Mouse (Mus musculus) kidney, embryonic 15.5 days (tissue): ENCODE measurements around the gene Sept5. TPM values are rescaled to one million over a fixed set of nuclear protein-coding genes. Genes with fewer than 3 reads are reported as not detected.

Experiments
- ATAC-seq: fragments of 200-750 bp; cut with Nextera tagmentation; replicated peaks from 2 replicates; pipeline ENCODE4 v1.8.0; 2017; ENCODE audit warnings: moderate TSS enrichment; ENCODE audit not compliant: low FRiP score
- H3K27ac ChIP-seq: fragments of 300-500 bp; sonication (generic); 2 replicates; pipeline ENCODE4 v1.5.1; 2015; ENCODE audit warnings: mild to moderate bottlenecking, inconsistent platforms
- H3K27me3 ChIP-seq: fragments of 300-500 bp; sonication (generic); 2 replicates; pipeline ENCODE4 v1.6.1; 2015; ENCODE audit warnings: inconsistent platforms
- H3K36me3 ChIP-seq: fragments of 300-500 bp; sonication (generic); 2 replicates; pipeline ENCODE4 v1.6.1; 2015; ENCODE audit warnings: inconsistent platforms
- H3K4me1 ChIP-seq: fragments of 300-500 bp; sonication (generic); 2 replicates; pipeline ENCODE4 v1.6.1; 2015; ENCODE audit warnings: inconsistent platforms
- H3K4me2 ChIP-seq: fragments of 300-500 bp; sonication (generic); 2 replicates; pipeline ENCODE4 v1.6.1; 2015; ENCODE audit warnings: moderate library complexity, mild to moderate bottlenecking, inconsistent platforms
- H3K4me3 ChIP-seq: fragments of 300-500 bp; sonication (generic); replicated peaks from 2 replicates; pipeline ENCODE4 v1.5.1; 2015; ENCODE audit warnings: mild to moderate bottlenecking, inconsistent platforms
- H3K9ac ChIP-seq: fragments of 300-500 bp; sonication (generic); 2 replicates; pipeline ENCODE4 v1.6.1; 2015; ENCODE audit warnings: mild to moderate bottlenecking, inconsistent platforms
- H3K9me3 ChIP-seq: fragments of 300-500 bp; sonication (generic); replicated peaks from 2 replicates; pipeline ENCODE4 v1.6.1; 2016; ENCODE audit warnings: inconsistent platforms
- WGBS: fragments of 180-500 bp; shearing (Covaris S2); methylation state at CpG from one replicate; pipeline ENCODE4 v1.1.7; 2015; ENCODE audit warnings: mixed read lengths; 5-methylcytosine and 5-hydroxymethylcytosine counted together
- polyA plus RNA-seq: library from polyadenylated mRNA; unstranded; fragments of >200 nt; fragmentation: Nextera tagmentation; extraction: Ambion mirVana; gene quantifications from 2 replicates; pipeline ENCODE4 v1.2.1, GENCODE M21; 2015

Sept5 gene
- polyA plus RNA-seq, 1 experiment from 2014 or later: 17.1 TPM

DNA sequence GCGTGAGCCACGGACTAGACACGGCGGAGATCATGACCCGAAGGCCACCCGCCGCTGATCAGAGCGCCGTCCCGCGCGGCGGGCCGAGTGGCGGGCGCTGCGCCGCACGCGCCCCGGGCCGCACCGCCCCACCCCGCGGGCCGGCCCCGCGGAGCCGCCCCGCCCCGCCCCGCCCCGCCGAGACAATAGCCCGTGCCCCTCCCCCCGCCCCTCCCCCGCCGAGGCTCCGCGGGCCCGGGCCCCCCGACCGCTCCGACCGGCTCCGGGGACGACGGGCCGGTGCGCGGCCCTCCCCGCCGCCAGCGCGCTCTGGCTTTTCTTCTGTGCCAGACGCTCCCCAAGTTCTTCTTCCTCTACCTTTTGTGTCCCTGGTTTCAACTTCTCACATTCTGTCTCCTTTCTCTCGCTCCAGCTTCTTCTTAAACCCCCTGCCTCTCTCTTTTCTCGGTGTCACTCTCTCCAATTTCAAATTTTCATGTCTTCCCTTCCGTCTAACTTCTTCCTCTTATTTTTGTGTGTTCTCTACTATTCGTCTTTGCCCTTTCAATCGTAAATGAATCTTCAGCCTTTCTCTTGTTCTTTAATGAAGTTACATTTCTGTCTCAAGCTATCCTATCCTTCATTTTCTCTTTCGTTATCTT is 42.7 kb downstream of the Sept5 start:
- Histone ChIP-seq H3K27me3 (peaks cover 100% of the 10 kb centered on the region), H3K4me1 (peaks cover 59% of the 10 kb centered on the region), H3K9ac (no peak overlapping the region), H3K36me3 (no peaks in the 10 kb centered on the region), H3K9me3 (no peaks in the 10 kb centered on the region), H3K4me2 (peak overlapping the region; percentile 77), H3K4me3 (peak overlapping the region; percentile 45), H3K27ac (no peak overlapping the region)
- ATAC-seq: no peak
- WGBS: 3% methylated on average over 17 of the region's 62 CpGs

DNA sequence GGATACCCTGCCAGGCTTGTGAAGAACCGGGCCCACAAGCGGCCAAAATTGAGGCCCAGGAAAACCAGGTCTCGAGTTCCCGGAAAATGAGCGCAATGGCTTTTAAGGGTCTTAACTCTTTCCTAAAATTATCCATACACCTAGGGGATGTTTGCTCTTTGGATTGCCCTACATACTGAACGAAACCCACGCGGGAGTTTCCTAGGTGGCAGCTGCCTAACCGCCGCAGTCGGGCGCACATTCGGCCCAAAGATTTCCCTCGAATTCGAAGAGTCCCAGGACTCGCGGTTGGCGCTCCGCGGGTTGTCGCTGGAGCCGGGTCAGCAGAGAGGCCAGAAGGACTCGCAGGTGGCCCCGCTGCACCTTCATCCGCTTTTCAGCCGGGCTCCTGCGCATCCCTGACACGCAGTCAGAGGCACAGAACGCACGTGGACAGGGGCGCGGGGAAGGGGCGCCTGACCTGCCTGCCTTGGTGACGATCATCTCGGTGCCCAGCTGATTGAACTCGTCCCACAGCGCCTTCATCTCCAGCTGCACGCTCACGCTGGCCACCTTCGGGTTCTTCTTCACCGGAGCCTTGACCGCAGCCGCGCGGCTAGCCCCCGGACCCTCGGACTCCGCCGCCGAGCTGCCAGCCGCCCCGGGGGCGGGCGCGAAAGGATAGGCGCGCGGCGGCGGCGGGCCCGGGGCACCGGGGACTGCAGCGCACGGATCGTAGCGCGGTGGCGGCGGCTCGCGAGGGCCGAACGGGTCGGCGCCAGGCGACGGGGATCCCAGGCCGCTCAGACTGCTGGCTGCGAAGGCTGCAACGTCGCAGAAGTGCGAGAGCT is 43.5 kb downstream of the Sept5 start:
- H3K9me3 ChIP-seq: no peaks in the 10 kb centered on the region
- H3K27ac ChIP-seq: no peak overlapping the region
- no peak overlapping the region; the same call in 1 of the 2 replicates for H3K9ac ChIP-seq
- 3% methylated on average over 83 of the region's 83 CpGs for whole genome bisulfite sequencing
- ATAC-seq: no peak
- peaks cover 59% of the 10 kb centered on the region for H3K4me1 ChIP-seq
- H3K27me3 ChIP-seq: peaks cover 100% of the 10 kb centered on the region
- H3K36me3 ChIP-seq: no peaks in the 10 kb centered on the region
- peak overlapping the region; percentile 77 for H3K4me2 ChIP-seq
- H3K4me3 ChIP-seq: peak overlapping the region; percentile 45

DNA sequence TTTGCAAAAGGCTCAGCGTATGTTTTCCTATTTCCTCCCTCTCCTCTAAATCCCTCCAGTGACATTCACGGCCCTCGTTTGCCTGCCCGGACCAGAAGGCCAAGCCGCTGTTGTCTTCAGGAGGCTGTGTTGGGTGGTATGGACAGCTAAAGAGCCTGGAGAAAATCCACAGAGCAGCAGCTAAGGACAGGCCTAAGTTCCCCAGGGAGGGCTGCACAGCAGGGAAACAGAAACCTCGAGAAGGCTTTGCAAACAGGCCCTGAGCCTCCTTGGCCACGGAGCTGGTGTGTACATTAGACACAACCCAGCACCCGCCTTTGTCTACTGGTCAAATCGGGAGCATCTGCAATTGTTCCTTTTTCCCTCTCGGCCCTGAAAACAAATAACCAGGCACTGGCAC is 44.1 kb downstream of the Sept5 start:
- Histone ChIP-seq H3K27me3 (peaks cover 100% of the 10 kb centered on the region), H3K4me1 (peaks cover 57% of the 10 kb centered on the region), H3K9ac (no peak overlapping the region), H3K4me2 (peak overlapping the region; percentile 77; the same call in 1 of the 2 replicates), H3K9me3 (no peaks in the 10 kb centered on the region), H3K27ac (no peak overlapping the region), H3K4me3 (peak overlapping the region; percentile 45; the same call in 1 of the 2 replicates), H3K36me3 (no peaks in the 10 kb centered on the region)
- no peak for ATAC-seq
- WGBS: 21% methylated on average over 10 of the region's 10 CpGs

DNA sequence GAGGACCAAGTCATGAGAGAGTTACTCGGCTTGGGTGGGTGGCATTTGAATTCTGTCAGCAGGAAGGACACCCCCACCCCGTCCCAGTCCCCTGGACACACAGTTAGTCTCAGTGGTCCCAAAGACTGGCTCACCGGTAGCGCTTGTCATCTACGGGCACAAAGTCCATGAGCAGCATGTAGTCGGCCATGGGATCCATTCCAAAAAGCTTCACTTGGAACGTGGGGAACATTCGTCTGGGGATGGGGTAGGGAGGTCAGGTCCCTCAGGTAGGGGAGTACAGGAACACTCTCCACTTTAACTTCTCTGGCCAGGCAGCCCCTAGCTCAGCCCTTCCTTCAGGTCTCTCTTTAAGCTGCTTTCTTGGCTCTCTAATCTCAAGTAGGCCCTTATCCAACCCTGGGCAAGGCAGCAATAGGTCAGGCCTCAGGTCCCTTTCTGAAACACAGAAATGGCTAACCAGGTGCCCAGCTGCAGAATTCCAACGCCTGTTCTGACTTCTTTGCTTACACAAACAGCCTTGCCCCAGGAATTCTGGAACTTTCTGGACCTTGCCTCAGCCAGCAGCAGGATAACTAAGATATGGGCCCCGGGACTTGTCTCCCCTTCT is 44.7 kb downstream of the Sept5 start:
- H3K27me3 ChIP-seq: peaks cover 100% of the 10 kb centered on the region
- 35% methylated on average over 10 of the region's 10 CpGs for WGBS
- H3K36me3 ChIP-seq: no peaks in the 10 kb centered on the region
- ATAC-seq: no peak
- H3K4me1 ChIP-seq: peaks cover 51% of the 10 kb centered on the region
- no peak overlapping the region for H3K4me3 ChIP-seq
- no peak overlapping the region for H3K9ac ChIP-seq
- H3K27ac ChIP-seq: no peak overlapping the region
- no peak overlapping the region for H3K4me2 ChIP-seq
- H3K9me3 ChIP-seq: no peaks in the 10 kb centered on the region

DNA sequence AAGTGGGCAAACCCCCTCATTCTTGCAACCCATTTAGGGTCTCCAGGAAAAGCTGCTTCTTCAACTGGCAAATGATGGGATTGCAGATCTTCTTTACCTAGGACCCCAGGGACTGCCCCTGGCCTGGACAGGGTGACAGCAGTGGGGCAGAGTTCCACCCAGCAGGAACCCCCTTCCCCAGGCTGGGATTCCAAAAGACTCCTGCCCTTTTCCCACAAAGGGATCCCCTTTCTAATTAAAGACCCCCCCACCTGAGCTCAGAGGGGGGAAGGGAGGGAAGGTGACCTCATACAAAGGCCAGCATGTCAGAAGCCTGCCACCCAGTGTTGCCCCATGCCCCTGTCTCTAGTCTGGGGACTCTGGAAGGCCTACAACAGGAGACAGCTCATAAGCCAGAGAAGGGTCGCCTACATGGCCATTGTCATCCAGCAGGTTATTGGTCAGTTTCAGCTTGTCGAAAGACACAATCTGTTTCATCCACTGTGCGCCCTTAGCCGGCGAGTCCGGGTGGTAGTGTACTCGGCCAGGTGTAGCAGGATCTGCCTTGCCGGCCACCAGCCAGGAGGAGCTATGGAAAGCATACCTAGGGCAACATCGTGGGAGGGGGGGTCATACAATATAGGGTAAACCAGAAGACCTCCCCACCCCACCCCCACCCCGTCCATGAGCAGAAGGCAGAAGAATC is 45.9 kb downstream of the Sept5 start:
- Histone ChIP-seq H3K9ac (no peak overlapping the region), H3K36me3 (no peaks in the 10 kb centered on the region), H3K9me3 (no peaks in the 10 kb centered on the region), H3K4me1 (peaks cover 45% of the 10 kb centered on the region), H3K27me3 (peaks cover 97% of the 10 kb centered on the region), H3K4me2 (no peak overlapping the region), H3K27ac (no peak overlapping the region), H3K4me3 (no peak overlapping the region)
- 33% methylated on average over 10 of the region's 10 CpGs for WGBS
- ATAC-seq: no peak

DNA sequence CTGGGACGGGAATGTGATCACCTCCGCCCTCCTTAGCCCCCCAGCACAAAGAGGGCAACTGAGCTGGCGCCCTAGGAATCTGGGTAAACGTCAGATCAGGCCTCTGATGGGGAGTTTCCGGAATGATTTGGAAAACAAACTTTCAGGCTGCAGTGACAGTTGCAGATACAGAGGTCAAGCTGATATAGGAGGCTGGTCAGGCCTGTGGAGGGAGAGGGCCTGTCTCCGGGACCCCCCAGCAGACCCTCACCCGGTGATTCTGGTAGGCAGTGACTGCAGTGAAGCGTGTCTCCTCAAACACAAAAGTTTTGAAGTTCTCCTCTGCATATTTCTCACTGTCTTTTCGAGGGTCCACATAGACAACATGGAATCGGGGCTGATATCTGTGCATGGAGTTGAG is 46.6 kb downstream of the Sept5 start:
- Histone ChIP-seq H3K27me3 (peaks cover 97% of the 10 kb centered on the region), H3K9me3 (no peaks in the 10 kb centered on the region), H3K4me2 (no peak overlapping the region), H3K36me3 (no peaks in the 10 kb centered on the region), H3K9ac (no peak overlapping the region), H3K4me3 (no peak overlapping the region), H3K4me1 (peaks cover 38% of the 10 kb centered on the region), H3K27ac (no peak overlapping the region)
- ATAC-seq: no peak
- 30% methylated on average over 10 of the region's 10 CpGs for WGBS

- Histone ChIP-seq H3K27me3 (peaks cover 97% of the 10 kb centered on the region), H3K27ac (no peak overlapping the region), H3K4me1 (peaks cover 32% of the 10 kb centered on the region), H3K9ac (no peak overlapping the region), H3K4me3 (peak overlapping the region; percentile 41), H3K9me3 (no peaks in the 10 kb centered on the region), H3K4me2 (peak overlapping the region; percentile 59), H3K36me3 (no peaks in the 10 kb centered on the region)
- WGBS: 3% methylated on average over 56 of the region's 67 CpGs
- no peak for ATAC-seq
These were observed 47.2 kb downstream of the Sept5 start for GRCm38 (mm10) chr16:18582426-18583148.

GRCm38 (mm10) chr16:18581623-18582205 is 48.0 kb downstream of the Sept5 start:
- no peak overlapping the region for H3K27ac ChIP-seq
- ATAC-seq: no peak
- H3K9me3 ChIP-seq: no peaks in the 10 kb centered on the region
- H3K36me3 ChIP-seq: no peaks in the 10 kb centered on the region
- H3K4me1 ChIP-seq: peaks cover 31% of the 10 kb centered on the region
- H3K4me3 ChIP-seq: peak overlapping the region; percentile 41
- peak overlapping the region; percentile 59 for H3K4me2 ChIP-seq
- peaks cover 95% of the 10 kb centered on the region for H3K27me3 ChIP-seq
- no peak overlapping the region for H3K9ac ChIP-seq
- WGBS: under 1% methylated on average over 66 of the region's 66 CpGs

- 5% methylated on average over 21 of the region's 21 CpGs for WGBS
These were observed 48.6 kb downstream of the Sept5 start for GRCm38 (mm10) chr16:18581050-18581622.

DNA sequence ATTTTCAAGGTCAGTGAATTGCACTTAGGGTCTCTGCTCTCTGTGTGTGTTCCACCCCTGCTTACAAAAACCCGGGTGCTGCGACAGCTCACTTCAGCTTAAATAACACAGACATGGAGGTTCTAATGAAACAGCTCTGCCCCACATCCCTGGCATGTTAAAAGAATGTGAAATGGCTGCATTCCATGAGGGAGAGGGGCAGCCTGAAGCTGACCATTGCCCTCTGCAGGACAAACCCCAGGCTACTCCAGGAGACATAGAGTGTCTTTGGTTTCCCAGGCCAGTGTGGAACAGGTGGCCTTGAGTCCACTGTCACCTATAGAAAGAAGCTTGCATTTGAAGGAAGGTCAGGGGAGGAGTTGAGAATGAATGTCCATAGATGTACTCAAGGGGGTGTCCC is 49.4 kb downstream of the Sept5 start:
- ATAC-seq: no peak
- Histone ChIP-seq H3K36me3 (no peaks in the 10 kb centered on the region), H3K9ac (no peak overlapping the region), H3K4me1 (peaks cover 20% of the 10 kb centered on the region), H3K9me3 (no peaks in the 10 kb centered on the region), H3K4me2 (no peak overlapping the region), H3K4me3 (no peak overlapping the region), H3K27me3 (peaks cover 88% of the 10 kb centered on the region), H3K27ac (no peak overlapping the region)
- 26% methylated on average over 2 of the region's 2 CpGs for WGBS

More at GRCm38 (mm10) chr16:18581050-18581622, 48.6 kb downstream of the Sept5 start:
- Histone ChIP-seq H3K9me3 (no peaks in the 10 kb centered on the region), H3K27ac (no peak overlapping the region), H3K4me3 (peak overlapping the region; percentile 41), H3K27me3 (peaks cover 91% of the 10 kb centered on the region), H3K4me1 (peaks cover 25% of the 10 kb centered on the region), H3K4me2 (peak overlapping the region; percentile 59), H3K9ac (no peak overlapping the region), H3K36me3 (no peaks in the 10 kb centered on the region)
- no peak for ATAC-seq
